Mouse (Mus musculus): ENCODE measurements around the gene Acaca. TPM values are rescaled to one million over a fixed set of nuclear protein-coding genes. Genes with fewer than 3 reads are reported as not detected.
"Not testable (repeated sequence)": the region's sequence is repeated elsewhere in the genome, so short reads cannot be mapped to it uniquely, and the experiment has no call there.

Acaca gene
- polyA plus RNA-seq, 1 experiment: 28.0 TPM

DNA sequence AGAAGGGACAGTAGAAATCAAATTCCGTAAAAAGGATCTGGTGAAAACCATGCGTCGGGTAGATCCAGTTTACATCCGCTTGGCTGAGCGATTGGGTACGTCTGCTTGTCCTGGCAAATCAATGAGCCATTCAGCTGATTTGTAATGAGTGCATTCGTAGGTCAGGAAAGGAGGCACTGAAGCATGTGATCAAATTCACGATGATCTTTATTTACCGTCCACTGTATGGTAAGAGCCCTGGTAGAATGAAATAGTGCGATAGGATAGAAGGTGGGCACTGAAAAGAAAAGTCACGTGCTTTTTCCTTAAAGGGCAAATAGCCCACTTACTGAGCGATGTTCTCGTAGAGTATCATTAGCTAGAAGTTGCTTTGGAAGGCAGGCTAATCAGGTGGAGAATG, 253.0 kb downstream of the Acaca start:
- no peak for TF ChIP-seq POLR2A (IDR thresholded peaks at IDR 0.05; ENCODE audit: extremely low read depth, insufficient read depth, low read length)
- TF ChIP-seq CTCF (IDR thresholded peaks at IDR 0.05; ENCODE audit: extremely low read depth, insufficient read depth, low read length): no peak
- no peak overlapping the region for H3K27ac ChIP-seq (ENCODE audit: insufficient read depth, low read length)
- H3K4me3 ChIP-seq (ENCODE audit: insufficient read depth, low read length): no peak overlapping the region
- no peaks in the 10 kb centered on the region for H3K4me1 ChIP-seq (ENCODE audit: control insufficient read depth, insufficient read depth, low read length)

- no peak for TF ChIP-seq POLR2A (IDR thresholded peaks at IDR 0.05; ENCODE audit: extremely low read depth, insufficient read depth, low read length)
- no peak overlapping the region for H3K27ac ChIP-seq (ENCODE audit: insufficient read depth, low read length)
Observed at GRCm38 (mm10) chr11:84383891-84384290, 254.4 kb downstream of the Acaca start.

DNA sequence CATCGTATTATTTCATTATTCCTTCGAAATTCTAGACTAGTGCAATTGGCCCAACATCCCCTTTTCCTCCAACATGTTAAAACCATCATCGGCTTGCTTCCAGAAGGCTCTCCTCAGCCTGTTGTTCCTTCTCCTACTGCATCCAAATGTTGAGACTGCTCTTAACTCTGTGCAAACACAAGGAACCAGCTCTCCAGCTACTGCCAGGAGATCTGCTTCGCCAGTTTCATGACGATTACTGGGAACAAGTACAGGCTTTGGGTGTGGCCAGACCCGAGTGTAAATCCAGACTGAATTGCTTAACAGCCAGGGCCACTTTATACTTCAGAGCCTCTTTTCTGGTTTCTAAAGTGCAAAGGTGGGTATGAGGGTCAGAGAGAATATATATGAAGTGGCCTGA, 259.9 kb downstream of the Acaca start:
- H3K4me1 ChIP-seq (ENCODE audit: control insufficient read depth, insufficient read depth, low read length): no peaks in the 10 kb centered on the region
- TF ChIP-seq POLR2A (IDR thresholded peaks at IDR 0.05; ENCODE audit: extremely low read depth, insufficient read depth, low read length) (no peak), CTCF (IDR thresholded peaks at IDR 0.05; ENCODE audit: extremely low read depth, insufficient read depth, low read length) (no peak)
- no peak overlapping the region for H3K27ac ChIP-seq (ENCODE audit: insufficient read depth, low read length)
- H3K4me3 ChIP-seq (ENCODE audit: insufficient read depth, low read length): no peak overlapping the region

More at GRCm38 (mm10) chr11:84383891-84384290, 254.4 kb downstream of the Acaca start:
- Histone ChIP-seq H3K4me1 (ENCODE audit: control insufficient read depth, insufficient read depth, low read length) (no peaks in the 10 kb centered on the region), H3K4me3 (ENCODE audit: insufficient read depth, low read length) (no peak overlapping the region)

- Histone ChIP-seq H3K27ac (ENCODE audit: insufficient read depth, low read length) (no peak overlapping the region), H3K4me1 (ENCODE audit: control insufficient read depth, insufficient read depth, low read length) (peaks cover 2% of the 10 kb centered on the region; the same call in 1 of the 2 replicates), H3K4me3 (ENCODE audit: insufficient read depth, low read length) (no peak overlapping the region)
- TF ChIP-seq CTCF (IDR thresholded peaks at IDR 0.05; ENCODE audit: extremely low read depth, insufficient read depth, low read length): no peak
- TF ChIP-seq POLR2A (IDR thresholded peaks at IDR 0.05; ENCODE audit: extremely low read depth, insufficient read depth, low read length): no peak
Observed at GRCm38 (mm10) chr11:84391126-84391525, 261.7 kb downstream of the Acaca start.

DNA sequence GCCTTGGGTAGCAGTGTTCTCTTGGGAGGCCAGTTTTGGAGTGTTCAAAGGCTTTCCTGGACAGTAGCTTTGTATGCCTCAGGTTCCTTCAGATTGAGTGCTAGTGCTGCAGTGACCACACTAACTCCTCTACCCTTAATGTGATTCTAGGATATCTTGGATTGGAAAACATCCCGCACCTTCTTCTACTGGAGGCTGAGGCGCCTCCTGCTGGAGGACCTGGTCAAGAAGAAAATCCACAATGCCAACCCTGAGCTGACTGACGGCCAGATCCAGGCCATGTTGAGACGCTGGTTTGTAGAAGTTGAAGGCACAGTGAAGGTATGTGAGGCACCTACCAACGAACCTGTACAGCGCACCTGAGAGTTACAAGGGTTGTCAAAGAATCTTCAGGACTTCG, 262.6 kb downstream of the Acaca start:
- not testable (repeated sequence) for H3K4me3 ChIP-seq (ENCODE audit: insufficient read depth, low read length); H3K4me1 ChIP-seq (ENCODE audit: control insufficient read depth, insufficient read depth, low read length); H3K27ac ChIP-seq (ENCODE audit: insufficient read depth, low read length)

DNA sequence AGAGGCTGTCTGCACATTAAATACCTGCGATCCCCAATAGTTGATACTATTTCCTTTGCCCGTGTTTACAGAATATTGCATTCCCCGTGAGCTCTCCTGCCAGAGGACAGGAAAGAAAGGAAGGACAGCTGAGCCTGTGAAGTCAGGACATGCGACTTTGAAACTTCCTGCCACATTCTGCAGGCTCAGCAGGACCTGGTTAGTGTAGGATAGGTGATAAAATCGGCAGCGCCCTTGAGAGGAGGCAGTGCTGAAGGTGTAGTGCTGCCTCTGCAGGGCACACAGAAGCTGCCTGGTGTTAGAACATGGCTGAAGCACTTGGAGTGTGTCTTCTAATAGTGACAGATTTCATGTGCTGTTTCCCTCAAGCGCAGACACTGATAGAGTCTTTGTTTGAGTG, 264.1 kb downstream of the Acaca start:
- H3K4me1 ChIP-seq (ENCODE audit: control insufficient read depth, insufficient read depth, low read length): peaks cover 2% of the 10 kb centered on the region; the same call in 1 of the 2 replicates
- H3K4me3 ChIP-seq (ENCODE audit: insufficient read depth, low read length): no peak overlapping the region
- TF ChIP-seq POLR2A (IDR thresholded peaks at IDR 0.05; ENCODE audit: extremely low read depth, insufficient read depth, low read length): no peak
- no peak for TF ChIP-seq CTCF (IDR thresholded peaks at IDR 0.05; ENCODE audit: extremely low read depth, insufficient read depth, low read length)
- no peak overlapping the region for H3K27ac ChIP-seq (ENCODE audit: insufficient read depth, low read length)

GRCm38 (mm10) chr11:84395010-84395409, 265.5 kb downstream of the Acaca start:
- TF ChIP-seq CTCF (IDR thresholded peaks at IDR 0.05; ENCODE audit: extremely low read depth, insufficient read depth, low read length): no peak
- no peak for TF ChIP-seq POLR2A (IDR thresholded peaks at IDR 0.05; ENCODE audit: extremely low read depth, insufficient read depth, low read length)
- H3K4me3 ChIP-seq (ENCODE audit: insufficient read depth, low read length): no peak overlapping the region
- H3K4me1 ChIP-seq (ENCODE audit: control insufficient read depth, insufficient read depth, low read length): peaks cover 2% of the 10 kb centered on the region; the same call in 1 of the 2 replicates
- no peak overlapping the region for H3K27ac ChIP-seq (ENCODE audit: insufficient read depth, low read length)

DNA sequence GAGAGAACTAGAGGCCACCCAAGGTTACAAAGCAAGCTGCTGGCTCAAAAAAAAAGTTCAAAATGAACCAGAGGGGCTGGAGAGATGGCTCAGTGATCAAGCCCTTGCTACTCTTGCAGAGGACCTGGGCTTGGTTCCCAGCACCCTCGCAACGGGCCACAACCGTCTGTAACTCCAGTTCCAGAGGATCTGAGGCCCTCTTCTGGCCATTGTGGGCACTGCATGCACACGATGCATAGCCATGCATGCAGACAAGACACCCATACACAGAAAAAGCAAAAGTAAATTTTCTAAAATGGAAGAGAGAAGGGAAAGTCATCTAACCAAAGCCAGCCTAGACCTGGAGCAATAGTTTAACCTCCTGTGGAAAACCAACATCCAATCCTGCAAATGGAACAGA, 277.3 kb downstream of the Acaca start:
- TF ChIP-seq CTCF (IDR thresholded peaks at IDR 0.05; ENCODE audit: extremely low read depth, insufficient read depth, low read length): no peak
- TF ChIP-seq POLR2A (IDR thresholded peaks at IDR 0.05; ENCODE audit: extremely low read depth, insufficient read depth, low read length): no peak
- H3K4me1 ChIP-seq (ENCODE audit: control insufficient read depth, insufficient read depth, low read length): no peaks in the 10 kb centered on the region
- no peak overlapping the region for H3K4me3 ChIP-seq (ENCODE audit: insufficient read depth, low read length)
- no peak overlapping the region for H3K27ac ChIP-seq (ENCODE audit: insufficient read depth, low read length)

DNA sequence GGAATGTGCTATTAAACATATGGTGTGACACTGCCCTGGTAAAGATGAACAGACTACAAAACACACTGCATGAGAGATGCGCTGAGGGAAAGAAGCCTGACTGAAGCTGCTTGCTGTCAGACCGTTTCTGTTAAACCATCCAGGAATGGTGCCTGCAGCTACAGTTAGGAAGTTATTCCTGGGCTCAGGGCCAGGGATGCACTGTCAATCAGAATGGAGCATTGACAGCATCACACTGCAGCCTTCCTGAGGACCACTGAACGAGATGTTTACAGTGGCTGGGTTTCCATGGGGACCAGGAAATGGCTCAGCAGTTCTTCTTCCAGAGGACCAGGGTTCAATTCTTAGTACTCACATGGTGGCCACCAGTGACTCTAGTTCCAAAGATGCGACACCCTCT, 280.9 kb downstream of the Acaca start:
- no peak overlapping the region for H3K4me3 ChIP-seq (ENCODE audit: insufficient read depth, low read length)
- TF ChIP-seq POLR2A (IDR thresholded peaks at IDR 0.05; ENCODE audit: extremely low read depth, insufficient read depth, low read length) (no peak), CTCF (IDR thresholded peaks at IDR 0.05; ENCODE audit: extremely low read depth, insufficient read depth, low read length) (no peak)

DNA sequence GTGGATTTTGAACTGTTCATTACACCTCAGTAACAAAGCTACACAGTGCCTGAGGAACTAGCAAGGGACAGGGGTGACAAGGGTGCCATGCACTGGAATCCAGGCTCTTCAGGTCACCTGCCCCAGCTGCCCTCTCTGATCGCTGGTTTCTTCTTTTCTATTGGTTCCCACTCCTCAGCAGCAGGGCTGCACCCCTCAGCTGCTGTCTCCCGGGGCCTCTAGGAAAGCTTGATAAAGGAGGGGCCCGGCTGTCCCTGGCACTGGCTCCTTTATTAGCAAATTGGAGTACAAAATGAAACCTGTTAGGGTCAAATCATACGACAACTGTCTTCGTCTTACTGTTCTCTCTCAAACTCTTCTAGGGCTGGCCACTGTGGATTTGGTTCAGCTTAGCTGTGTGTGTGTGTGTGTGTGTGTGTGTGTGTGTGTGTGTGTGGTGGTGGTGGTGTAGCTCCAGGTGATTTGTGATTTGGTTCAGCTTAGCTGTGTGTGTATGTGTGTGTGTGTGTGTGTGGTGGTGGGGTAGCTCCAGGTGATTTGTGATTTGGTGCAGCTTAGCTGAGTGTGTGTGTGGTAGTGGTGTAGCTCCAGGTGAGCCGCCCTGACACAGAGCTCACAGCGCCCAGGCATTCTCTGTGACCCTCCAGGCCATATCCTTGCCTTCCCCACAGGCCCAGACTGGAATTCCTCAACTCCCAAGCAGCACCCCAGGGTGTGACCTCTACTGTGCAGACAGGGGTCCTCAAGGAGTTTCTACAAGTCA, 281.6 kb downstream of the Acaca start:
- H3K4me3 ChIP-seq (ENCODE audit: insufficient read depth, low read length): no peak overlapping the region
- H3K27ac ChIP-seq (ENCODE audit: insufficient read depth, low read length): no peak overlapping the region
- no peaks in the 10 kb centered on the region for H3K4me1 ChIP-seq (ENCODE audit: control insufficient read depth, insufficient read depth, low read length)
- TF ChIP-seq CTCF (IDR thresholded peaks at IDR 0.05; ENCODE audit: extremely low read depth, insufficient read depth, low read length): no peak
- no peak for TF ChIP-seq POLR2A (IDR thresholded peaks at IDR 0.05; ENCODE audit: extremely low read depth, insufficient read depth, low read length)

More for the DNA sequence above, 280.9 kb downstream of the Acaca start:
- Histone ChIP-seq H3K27ac (ENCODE audit: insufficient read depth, low read length) (no peak overlapping the region), H3K4me1 (ENCODE audit: control insufficient read depth, insufficient read depth, low read length) (no peaks in the 10 kb centered on the region)

Measured in cortical plate, adult 2 months (tissue).